Mouse (Mus musculus) cerebellum, postnatal 25 days (tissue): ENCODE data around the gene Rec8.

Experiments
- DNase-seq, 2 experiments: peaks; one replicate each; pipeline ENCODE4 v3.0.0; 2021; ENCODE audit warnings: mixed read lengths in 2 of 2

Gene Rec8

DNA sequence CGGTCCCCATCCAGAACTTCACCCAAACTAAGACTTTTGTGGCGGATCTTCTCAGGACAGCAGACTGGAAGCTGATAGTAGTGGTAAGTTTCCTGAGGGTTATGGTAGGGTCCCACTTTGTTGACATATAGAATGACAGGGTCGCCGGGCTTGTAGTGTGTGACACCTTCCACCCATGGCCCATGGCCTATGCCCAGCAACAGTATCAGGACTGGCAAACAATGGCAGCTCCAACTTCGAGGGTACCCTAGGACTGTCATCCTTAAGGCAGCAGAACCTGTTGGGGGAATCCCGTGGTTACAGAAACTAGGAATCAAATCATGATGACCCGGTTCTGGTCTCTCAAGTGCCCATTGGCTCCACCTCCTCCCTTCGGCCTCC, 24.8 kb downstream of the Rec8 start:
- no peak for DNase-seq

DNA sequence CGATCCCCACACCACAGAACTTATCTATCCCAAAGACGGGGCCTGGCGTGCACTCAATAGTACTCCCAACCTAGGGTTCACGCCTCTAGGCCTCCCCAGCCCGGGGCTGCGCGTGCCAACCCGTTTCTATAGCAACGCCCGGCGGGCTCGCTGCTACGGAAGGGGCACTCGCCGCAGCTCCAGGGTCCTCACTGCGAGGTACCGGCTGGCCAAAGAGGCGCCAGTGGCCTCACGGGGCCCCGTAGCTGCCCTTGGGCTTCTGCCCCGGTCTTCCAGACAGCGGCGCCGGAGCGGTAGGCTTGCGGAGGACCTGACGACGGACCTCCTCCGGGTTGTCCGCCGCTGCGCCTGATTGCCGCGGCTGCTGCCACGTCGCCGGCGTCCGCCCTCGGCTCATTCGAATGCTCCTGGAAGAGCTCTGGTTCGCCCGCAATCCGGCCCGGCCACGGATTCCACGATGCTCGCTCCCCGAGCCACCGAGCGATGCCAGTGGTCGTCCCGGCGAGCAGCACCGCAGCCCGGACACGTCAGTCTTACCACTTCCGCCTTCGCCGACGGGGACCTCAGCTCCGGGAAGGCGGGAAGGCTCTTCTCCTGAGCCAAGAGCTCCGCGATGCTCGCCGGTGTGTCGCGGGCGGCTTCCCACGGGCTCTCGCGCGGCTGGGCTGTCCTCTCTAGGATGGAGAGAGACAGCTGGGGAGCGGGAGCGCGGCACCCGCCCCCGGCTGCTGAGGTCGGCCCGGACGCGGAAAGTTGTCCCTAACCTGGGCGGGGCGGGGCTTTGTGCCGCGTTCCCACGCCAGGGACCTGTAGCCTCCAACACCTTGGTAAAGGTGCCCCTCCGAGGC, 25.4 kb downstream of the Rec8 start, which contains the start of gene Tm9sf1:
Gene Tm9sf1 (minus strand): TSS at position 747 of the 848 bp plus-strand sequence.
- peak; percentile 89 to 94 for DNase-seq

DNA sequence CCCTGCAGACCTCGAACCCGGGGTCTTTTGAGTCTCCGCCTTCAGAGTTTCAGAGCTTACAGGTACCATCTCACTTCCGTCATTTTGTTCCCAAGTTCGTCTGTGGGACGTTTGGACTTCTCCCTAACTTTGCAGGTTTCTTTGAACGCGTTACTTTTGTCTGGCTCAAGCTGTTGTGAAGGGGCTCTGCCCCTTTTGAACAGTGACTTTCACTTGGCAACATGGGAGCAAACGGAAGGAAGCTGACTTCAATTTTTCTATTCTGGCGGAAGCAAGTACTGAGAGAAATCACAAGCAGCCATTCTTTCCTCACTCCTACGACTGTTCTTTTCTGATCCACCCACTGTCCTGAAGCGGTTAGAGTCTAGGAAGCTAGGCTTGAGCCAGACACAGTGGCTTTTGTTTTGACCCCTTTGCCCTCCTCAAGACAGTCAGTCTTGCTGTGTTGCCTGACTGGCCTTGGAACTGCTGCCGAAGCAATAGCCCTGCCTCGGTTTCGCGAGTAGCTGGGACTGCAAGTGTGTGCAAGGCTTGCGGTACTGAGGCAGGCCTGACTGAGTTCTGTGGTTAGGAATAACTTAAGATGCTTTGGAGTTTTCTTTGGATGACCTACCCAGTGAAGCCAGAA, 26.5 kb downstream of the Rec8 start:
- DNase-seq, result no peak

DNA sequence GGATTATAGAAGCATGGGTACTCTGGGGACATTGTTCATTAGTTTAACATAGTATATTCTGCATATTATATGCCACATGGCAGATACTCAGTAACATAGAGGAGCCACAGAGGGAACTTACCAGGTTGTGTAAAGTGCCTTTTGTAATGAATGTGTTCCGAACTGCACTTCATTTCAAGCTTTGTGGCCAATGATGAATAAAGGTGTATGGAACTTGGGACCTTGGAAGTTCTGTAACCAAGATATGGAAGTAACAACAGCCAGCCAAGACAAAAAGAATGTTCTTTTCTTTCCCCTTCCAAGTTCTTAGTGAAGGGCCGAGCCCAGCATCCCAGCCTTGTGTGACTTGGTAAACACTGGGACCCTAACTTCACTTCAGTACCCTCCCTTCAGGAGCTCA, 32.0 kb downstream of the Rec8 start, which contains the start of gene Tssk4:
Gene Tssk4 (plus strand): TSS at position 301 of the 400 bp plus-strand sequence.
- DNase-seq, result no peak

DNA sequence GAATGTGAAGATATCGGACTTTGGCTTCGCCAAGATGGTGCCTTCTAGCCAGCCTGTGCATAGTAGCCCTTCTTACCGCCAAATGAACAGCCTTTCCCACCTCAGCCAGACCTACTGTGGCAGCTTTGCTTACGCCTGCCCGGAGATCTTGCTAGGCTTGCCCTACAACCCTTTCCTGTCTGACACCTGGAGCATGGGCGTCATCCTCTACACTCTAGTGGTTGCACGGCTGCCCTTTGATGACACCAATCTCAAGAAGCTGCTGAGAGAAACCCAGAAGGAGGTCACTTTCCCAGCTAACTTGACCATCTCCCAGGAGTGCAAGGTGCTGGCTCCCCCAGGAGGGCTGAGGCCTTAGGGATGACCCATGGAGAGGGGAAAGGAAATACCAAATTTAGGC, 33.7 kb downstream of the Rec8 start:
- no peak for DNase-seq

DNA sequence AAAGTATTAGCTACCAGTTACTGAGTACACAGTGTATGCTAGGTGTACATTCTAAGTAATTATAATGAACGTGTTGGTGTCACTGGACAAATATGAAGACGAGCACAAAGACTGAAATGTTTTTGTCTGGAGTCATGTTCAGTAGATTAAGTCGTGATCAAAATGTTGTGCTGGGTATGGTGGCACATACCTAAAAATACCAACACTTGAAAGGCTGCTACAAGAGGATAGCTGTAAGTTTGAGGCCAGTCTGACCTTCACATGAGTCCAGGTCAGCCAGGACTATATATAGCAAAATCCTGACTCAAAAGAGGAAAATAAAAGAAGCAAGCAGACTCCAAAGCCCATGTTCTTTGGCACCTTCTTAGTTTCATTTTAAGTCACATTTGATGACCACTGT, 39.1 kb downstream of the Rec8 start:
- no peak for DNase-seq

DNA sequence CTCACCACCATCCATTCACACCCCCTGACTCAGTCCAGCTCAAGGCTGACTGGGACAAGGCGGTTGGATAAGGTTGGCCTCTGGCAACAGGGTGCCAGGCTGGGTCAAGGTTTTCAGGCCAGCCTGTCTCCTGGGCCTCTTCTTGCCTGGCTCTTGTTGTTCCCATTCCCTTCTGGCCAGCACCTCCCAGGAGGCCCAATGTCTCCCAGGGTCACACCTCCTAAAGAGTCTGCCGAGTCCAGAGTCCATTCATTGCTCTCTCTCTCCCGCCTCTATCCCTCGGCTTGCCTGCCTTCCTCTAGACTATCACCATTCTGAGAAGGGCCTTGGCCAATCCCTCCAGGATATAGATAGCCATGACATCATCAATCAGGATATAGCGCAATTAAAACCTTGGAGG, 40.2 kb downstream of the Rec8 start:
- no peak for DNase-seq

DNA sequence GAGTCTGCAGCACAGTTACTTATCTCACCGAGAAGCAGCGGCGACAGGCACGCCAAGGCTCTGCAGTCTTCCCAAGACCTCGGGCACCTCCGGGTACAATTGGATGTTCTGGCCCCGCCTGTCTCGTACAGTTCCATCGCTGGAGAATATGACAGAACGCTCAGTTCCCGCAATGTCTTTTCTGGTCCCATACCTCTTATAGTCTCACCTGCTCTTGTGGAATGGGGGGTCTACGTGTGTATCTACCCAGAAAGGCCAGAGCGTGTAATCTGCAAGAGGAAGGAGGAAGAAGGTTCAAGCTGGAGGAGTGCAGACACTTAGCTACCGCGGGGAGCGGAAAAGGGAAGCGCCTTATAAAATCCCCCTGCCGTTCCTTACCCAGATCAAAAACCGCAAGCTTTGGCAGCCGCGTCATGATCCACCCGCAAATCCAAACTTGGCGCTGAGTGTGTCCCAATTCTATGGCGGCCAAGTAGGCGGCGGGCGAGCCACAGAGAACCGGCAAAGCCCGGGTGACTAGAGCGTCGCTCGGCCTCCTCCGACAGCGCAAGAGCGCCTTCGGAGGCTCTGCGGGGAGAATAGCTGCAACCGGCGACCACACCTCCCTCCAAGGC, 42.2 kb downstream of the Rec8 start, which contains the start of gene Mdp1:
Gene Mdp1 (minus strand): TSS at position 549 of the 614 bp plus-strand sequence.
- peak; percentile 82 to 88 for DNase-seq

DNA sequence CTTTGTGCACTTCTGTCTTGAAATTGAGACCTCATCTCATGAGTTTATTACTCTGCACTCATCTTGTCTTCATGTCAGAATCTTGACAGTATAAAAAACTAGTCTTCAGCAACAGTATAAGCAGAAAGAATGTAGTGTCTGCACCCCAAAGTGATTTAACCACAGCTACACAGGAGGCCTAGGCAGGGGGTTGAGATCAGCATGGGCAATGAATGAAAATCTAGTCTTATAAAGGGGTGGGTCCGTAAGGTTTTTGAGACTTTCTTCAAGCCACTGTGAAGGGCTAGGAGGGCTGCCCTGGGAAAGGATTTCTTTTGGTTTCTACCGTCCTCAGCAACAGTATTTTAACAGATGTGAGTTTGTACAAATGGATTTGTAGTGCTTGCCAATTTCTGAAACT, 42.8 kb downstream of the Rec8 start:
- DNase-seq, result no peak

DNA sequence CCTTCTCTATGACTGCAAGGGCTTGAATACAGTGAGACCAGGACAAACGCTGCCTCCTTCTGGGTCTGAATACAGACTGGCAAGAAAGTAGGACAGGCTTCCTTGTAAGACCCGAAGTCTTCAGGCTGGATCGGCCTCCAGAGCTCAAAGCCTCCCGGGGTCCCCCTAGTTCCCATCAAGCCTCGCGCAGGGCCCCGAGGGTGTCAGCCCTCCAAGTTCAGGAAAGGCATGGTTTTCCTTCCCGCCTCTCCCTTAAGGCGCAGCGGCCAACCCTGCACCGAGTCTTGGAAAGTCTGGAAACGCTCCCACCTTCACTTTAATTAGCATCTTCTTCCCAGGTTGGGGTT, 53.6 kb downstream of the Rec8 start:
- no peak for DNase-seq

DNA sequence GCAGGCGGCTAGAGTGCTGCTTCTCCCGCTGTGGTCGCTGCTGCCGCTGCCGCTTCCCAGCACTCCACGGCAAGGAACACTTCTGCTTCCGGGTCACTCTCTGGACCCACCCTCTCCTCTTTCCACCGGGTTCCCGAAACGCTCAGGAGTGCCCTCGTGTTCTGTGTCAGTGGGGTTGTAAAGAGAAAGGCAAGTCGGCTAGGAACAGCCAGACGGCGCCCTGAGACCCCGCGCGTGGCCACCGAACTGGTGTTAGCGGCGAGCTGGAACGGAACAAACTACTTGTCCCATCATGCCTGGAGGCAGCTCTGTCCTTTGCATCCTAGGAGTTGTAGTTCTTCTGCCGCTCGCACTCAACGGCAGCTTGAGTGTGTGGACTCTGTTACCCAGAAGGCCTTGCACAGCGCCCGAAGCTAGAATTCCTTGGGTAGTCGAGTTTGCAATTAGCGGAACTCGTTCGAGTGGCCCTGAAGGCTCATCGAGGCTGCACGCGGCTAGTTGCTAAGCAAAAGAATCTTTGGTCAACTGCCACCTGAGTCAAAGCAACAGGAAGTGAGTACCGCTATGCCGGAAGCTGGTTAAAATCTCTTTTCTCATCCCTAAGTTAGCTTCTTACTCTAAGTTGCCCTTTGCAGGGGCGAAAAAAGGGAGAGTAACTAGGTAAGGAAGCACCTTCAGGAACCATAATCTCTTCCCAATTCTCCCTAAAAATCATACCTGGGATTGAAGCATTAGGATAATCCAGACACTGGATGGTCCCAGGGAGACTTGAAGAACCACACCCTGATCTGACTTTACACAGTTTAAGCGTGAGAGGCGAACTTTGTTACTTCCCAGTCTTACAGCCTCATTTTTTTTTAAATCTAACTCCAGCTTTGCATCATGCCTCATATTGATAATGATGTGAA, 54.2 kb downstream of the Rec8 start, which contains the start of the genes Gmpr2 and Nedd8:
Gene Gmpr2 (plus strand): TSS at position 109 of the 908 bp plus-strand sequence.
Gene Nedd8 (minus strand): TSS at position 292 of the 908 bp plus-strand sequence.
- peak; percentile 89 to 91 for DNase-seq

DNA sequence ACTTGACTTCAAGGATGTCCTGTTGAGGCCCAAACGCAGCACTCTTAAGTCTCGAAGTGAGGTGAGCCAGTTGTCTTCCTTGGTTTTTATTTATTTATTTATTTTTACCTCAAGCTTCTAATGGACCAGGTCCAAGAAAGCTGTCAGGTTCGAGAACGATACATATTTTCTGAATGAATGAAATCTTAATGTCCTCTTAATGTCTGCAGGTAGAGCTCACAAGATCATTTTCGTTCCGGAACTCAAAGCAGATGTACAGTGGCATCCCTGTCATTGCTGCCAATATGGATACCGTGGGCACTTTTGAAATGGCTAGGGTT, 54.9 kb downstream of the Rec8 start:
- DNase-seq, result no peak
